Mouse (Mus musculus) brown adipose tissue, adult 24 weeks (tissue): ENCODE data around the gene Ssh3. TPM values are rescaled to one million over a fixed set of nuclear protein-coding genes. Genes with fewer than 3 reads are reported as not detected.

ENCODE experiments used
- H3K27ac ChIP-seq: fragments of 200-500 bp; replicated peaks from 2 replicates; pipeline ENCODE4 v1.5.1; 2012; ENCODE audit warnings: low read depth, mild to moderate bottlenecking, low read length
- H3K4me1 ChIP-seq: fragments of 200-500 bp; 2 replicates; pipeline ENCODE4 v1.6.1; 2012; ENCODE audit warnings: low read length, mixed read lengths; ENCODE audit not compliant: control insufficient read depth, insufficient read depth, insufficient read length
- H3K4me3 ChIP-seq: fragments of 200-500 bp; 2 replicates; pipeline ENCODE4 v1.5.1; 2012; ENCODE audit warnings: low read depth, mild to moderate bottlenecking, low read length, moderate library complexity; ENCODE audit not compliant: insufficient read depth
- polyA plus RNA-seq: library from polyadenylated mRNA; stranded (reverse); fragments of >200 nt; gene quantifications from 2 replicates; pipeline ENCODE4 v1.2.4, GENCODE M21; 2012; ENCODE audit not compliant: missing spikeins, insufficient read depth, insufficient read length

Ssh3 gene
- polyA plus RNA-seq, 1 experiment: 3.3 TPM

DNA sequence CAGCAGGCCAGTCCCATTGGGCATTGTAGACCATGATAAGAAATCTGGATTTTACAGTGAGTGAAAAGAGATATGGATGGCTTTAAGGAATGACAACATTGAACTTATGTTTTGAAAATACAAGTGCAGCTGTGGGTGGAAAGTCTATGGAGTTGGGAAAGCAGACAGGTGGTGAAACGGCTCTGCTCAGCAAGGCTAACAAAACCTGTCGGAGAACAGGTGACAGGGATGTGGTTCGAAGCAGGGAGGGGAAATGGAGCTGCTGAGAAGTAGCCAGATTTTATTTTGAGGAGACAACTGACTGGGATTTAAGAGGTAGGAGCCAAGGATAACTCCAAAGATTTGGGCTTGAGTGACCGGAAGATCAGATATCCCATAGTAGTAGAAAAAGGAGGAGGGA is 34.4 kb downstream of the Ssh3 start:
- H3K4me1 ChIP-seq: peaks cover 16% of the 10 kb centered on the region; the same call in 1 of the 2 replicates

GRCm38 (mm10) chr19:4232651-4233050 is 36.3 kb downstream of the Ssh3 start:
- Histone ChIP-seq H3K4me1 (peaks cover 16% of the 10 kb centered on the region; the same call in 1 of the 2 replicates), H3K27ac (peak overlapping the region; percentile 97), H3K4me3 (peak overlapping the region; percentile 75)

More for the DNA sequence above, 34.4 kb downstream of the Ssh3 start:
- Histone ChIP-seq H3K4me3 (no peak overlapping the region), H3K27ac (no peak overlapping the region)

- H3K27ac ChIP-seq: peak overlapping the region; percentile 97
- peaks cover 16% of the 10 kb centered on the region; the same call in 1 of the 2 replicates for H3K4me1 ChIP-seq
- H3K4me3 ChIP-seq: peak overlapping the region; percentile 75
Measured at GRCm38 (mm10) chr19:4232186-4232572, 36.8 kb downstream of the Ssh3 start.

- peak within 1 kb of the TSS; percentile 97 for H3K27ac ChIP-seq
Measured at GRCm38 (mm10) chr19:4231253-4232185, 37.5 kb downstream of the Ssh3 start, which contains the start of gene Pold4. Gene Pold4 (plus strand): TSS chr19:4231899.

GRCm38 (mm10) chr19:4230415-4230814 is 38.6 kb downstream of the Ssh3 start:
- Histone ChIP-seq H3K27ac (peak overlapping the region; percentile 73), H3K4me3 (no peak overlapping the region), H3K4me1 (peaks cover 16% of the 10 kb centered on the region; the same call in 1 of the 2 replicates)

More at GRCm38 (mm10) chr19:4231253-4232185, 37.5 kb downstream of the Ssh3 start, which contains the start of gene Pold4:
- H3K4me3 ChIP-seq: peak within 1 kb of the TSS; percentile 75
- H3K4me1 ChIP-seq: peaks cover 16% of the 10 kb centered on the region; the same call in 1 of the 2 replicates

DNA sequence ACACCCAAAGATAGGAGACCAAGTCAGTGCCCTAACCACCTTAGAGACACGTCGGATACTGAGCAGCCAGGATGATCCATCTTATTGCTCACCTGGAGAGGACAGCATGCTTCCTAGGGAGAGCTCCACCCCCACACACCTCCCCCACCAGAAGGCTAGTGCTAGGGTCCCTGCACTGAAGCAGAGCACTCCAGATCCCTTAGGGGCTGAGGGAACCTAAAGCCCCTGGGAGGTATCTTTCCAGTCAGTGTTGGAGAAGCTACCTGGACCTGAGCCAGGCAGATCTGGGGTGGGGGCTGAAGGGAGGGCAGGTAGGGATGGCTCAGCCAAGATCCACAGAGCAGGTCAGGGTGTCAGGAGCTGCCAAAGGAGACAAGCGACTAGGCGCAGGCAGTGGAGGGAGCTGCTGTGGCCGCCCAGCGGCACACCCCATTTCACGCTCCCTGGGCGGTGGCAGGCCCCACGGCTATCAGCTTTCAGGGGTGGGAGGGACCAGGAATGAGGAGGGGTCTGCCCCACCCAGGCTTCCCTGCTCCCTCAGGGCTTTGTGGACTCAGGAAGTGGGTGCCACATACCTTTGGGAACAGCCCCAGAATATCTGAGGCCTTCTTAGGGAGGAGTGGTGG is 39.4 kb downstream of the Ssh3 start:
- Histone ChIP-seq H3K4me3 (no peak overlapping the region), H3K27ac (peak overlapping the region; percentile 65), H3K4me1 (peaks cover 16% of the 10 kb centered on the region; the same call in 1 of the 2 replicates)

- no peak overlapping the region for H3K4me3 ChIP-seq
- H3K27ac ChIP-seq: no peak overlapping the region
- H3K4me1 ChIP-seq: peaks cover 16% of the 10 kb centered on the region; the same call in 1 of the 2 replicates
Measured at GRCm38 (mm10) chr19:4228891-4229290, 40.1 kb downstream of the Ssh3 start.

- Histone ChIP-seq H3K4me1 (peaks cover 16% of the 10 kb centered on the region; the same call in 1 of the 2 replicates), H3K4me3 (no peak overlapping the region), H3K27ac (no peak overlapping the region)
Measured at GRCm38 (mm10) chr19:4227894-4228678, 40.9 kb downstream of the Ssh3 start.

GRCm38 (mm10) chr19:4227446-4227845 is 41.5 kb downstream of the Ssh3 start:
- peaks cover 15% of the 10 kb centered on the region; the same call in 1 of the 2 replicates for H3K4me1 ChIP-seq
- H3K27ac ChIP-seq: no peak overlapping the region
- H3K4me3 ChIP-seq: no peak overlapping the region

- H3K27ac ChIP-seq: no peak overlapping the region
- peaks cover 12% of the 10 kb centered on the region; the same call in 1 of the 2 replicates for H3K4me1 ChIP-seq
- H3K4me3 ChIP-seq: no peak overlapping the region
Measured at GRCm38 (mm10) chr19:4226779-4227178, 42.2 kb downstream of the Ssh3 start.

DNA sequence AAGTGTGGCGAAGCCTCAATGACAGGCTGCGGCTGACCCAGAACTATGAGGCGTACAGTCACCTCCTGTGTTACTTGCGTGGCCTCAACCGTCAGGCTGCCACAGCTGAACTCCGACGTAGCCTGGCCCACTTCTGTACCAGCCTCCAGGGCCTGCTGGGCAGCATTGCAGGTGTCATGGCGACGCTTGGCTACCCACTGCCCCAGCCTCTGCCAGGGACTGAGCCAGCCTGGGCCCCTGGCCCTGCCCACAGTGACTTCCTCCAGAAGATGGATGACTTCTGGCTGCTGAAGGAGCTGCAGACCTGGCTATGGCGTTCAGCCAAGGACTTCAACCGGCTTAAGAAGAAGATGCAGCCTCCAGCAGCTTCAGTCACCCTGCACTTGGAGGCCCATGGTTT is 46.8 kb downstream of the Ssh3 start:
- Histone ChIP-seq H3K4me3 (no peak overlapping the region), H3K27ac (no peak overlapping the region), H3K4me1 (peaks cover 4% of the 10 kb centered on the region; the same call in 1 of the 2 replicates)

GRCm38 (mm10) chr19:4220957-4221743 is 47.8 kb downstream of the Ssh3 start:
- peaks cover 4% of the 10 kb centered on the region; the same call in 1 of the 2 replicates for H3K4me1 ChIP-seq
- peak overlapping the region; percentile 23; the same call in 1 of the 2 replicates for H3K27ac ChIP-seq
- H3K4me3 ChIP-seq: no peak overlapping the region

DNA sequence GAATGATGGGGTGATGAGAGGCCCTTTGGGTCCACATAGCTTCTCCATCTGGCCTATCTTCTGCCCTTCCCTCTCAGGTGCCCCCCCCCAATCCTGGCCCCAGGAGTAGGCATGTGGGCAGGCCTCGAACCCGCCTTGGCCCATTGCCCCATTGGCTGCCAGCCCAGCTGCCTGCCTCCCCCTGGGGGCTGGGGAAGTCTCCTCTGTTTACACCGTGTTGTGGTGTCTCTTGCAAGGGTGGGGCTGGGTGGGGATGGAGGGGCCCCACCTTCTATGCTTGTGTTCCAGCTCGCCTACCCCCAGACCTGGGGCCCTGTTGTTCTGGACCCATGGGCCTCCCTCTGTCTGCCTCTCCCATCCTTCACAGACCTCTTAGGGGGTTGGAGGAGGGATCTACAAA is 48.6 kb downstream of the Ssh3 start:
- no peak overlapping the region for H3K4me3 ChIP-seq
- H3K4me1 ChIP-seq: peaks cover 4% of the 10 kb centered on the region; the same call in 1 of the 2 replicates
- H3K27ac ChIP-seq: no peak overlapping the region

GRCm38 (mm10) chr19:4219943-4220342 is 49.0 kb downstream of the Ssh3 start:
- H3K4me1 ChIP-seq: peaks cover 4% of the 10 kb centered on the region; the same call in 1 of the 2 replicates
- H3K27ac ChIP-seq: no peak overlapping the region
- H3K4me3 ChIP-seq: no peak overlapping the region
